Mouse (Mus musculus): ENCODE results near the gene Acot4. TPM values are rescaled to one million over a fixed set of nuclear protein-coding genes. Genes with fewer than 3 reads are reported as not detected.
"Not testable (repeated sequence)": the region's sequence is repeated elsewhere in the genome, so short reads cannot be mapped to it uniquely, and the experiment has no call there.

The Acot4 gene
- polyA plus RNA-seq, 1 experiment from 2014 or later: 0.33 TPM

DNA sequence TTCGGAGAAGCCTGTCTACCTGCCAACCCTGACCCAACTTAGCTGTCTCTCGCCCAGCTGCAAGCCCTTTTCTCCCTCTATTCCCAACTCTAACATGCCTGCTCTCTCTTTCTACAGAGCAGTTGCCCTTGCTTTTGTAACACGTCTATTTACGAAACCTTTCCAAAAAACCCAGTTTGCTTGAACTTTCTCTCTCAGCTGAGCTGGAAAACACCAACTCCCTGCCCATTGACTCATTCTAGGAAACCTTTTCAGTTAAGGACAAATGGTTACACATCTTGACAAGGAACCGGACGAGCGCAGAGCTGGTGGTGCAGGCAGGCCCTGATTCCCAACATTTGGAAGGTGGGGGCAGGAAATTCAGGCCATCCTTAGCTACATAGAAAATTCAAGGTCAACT is 14.4 kb downstream of the Acot4 start:
- in situ Hi-C loops (cut with MboI; ENCODE audit: low pct_unique_long_range_greater_than_20kb): no loop called here
- ChIA-PET POLR2A (interaction anchor here (1.1 kb wide), 1 partner anchor 29 kb away, joined by 3 read pairs; no protein-coding TSS in a partner anchor), CTCF (interaction anchor here (1.1 to 1.2 kb wide), 2 partner anchors 8 to 65 kb away, joined by 3 to 4 read pairs; partner anchors contain the start of gene Acot2)
- no peak for ATAC-seq
- no peak for TF ChIP-seq CTCF (IDR thresholded peaks at IDR 0.05)
- no peak for DNase-seq (ENCODE audit: low read depth, low spot score)
- H3K27me3 ChIP-seq: no peaks in the 10 kb centered on the region

DNA sequence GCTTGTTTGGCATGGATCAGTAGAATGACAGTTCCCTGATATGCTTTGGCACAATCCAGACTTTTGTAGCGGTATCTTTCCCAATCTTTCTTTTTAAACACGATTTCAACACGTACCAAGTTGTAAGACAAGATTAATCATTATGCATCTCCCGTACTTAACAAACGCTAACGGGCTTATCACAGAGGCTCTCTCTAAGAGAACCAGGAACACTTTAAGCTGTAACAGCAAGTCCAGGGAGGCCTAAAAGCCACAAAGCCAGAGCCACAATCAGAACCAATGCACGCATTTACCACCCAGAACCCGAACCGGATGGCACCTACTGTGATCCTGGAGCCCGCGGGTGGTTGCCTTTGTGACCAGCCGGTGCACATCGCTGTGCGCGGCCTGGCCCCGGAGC is 15.0 kb downstream of the Acot4 start:
- TF ChIP-seq CTCF (IDR thresholded peaks at IDR 0.05): no peak
- ChIA-PET POLR2A (no interaction called here), CTCF (no interaction called here)
- DNase-seq (ENCODE audit: low read depth, low spot score): no peak
- in situ Hi-C loops (cut with MboI; ENCODE audit: low pct_unique_long_range_greater_than_20kb): no loop called here
- ATAC-seq: no peak
- no peaks in the 10 kb centered on the region for H3K27me3 ChIP-seq

DNA sequence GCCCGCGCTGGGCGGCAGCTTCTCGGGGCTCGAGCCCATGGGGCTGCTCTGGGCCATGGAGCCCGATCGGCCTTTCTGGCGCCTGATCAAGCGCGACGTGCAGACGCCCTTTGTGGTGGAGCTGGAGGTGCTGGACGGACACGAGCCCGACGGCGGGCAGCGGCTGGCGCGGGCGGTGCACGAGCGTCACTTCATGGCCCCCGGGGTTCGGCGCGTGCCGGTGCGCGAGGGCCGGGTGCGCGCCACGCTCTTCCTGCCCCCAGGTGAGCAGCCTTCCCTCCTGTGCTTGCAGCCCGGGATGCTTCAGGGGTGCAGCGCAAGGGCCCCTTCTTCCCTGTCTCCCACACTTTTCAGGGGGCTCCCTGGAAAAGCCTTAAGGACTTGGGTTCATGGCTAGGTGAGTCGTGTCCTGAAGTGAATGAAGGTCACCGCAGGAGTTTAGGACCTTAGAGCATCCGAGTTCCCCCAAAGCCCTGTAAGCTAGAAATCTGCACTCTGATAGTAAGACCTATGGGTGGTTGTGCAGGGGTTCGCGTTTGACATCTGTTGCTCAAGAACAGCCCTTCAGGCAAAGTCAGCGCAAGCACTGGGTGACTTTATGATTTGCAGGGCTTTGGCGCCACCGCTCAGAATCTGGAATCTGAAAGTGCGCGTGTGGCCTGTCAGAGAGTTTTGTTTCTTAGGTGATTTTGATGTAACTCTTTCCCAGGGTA is 15.7 kb downstream of the Acot4 start:
- no peak for ATAC-seq
- CTCF ChIA-PET: no interaction called here
- in situ Hi-C loops (cut with MboI; ENCODE audit: low pct_unique_long_range_greater_than_20kb): no loop called here

DNA sequence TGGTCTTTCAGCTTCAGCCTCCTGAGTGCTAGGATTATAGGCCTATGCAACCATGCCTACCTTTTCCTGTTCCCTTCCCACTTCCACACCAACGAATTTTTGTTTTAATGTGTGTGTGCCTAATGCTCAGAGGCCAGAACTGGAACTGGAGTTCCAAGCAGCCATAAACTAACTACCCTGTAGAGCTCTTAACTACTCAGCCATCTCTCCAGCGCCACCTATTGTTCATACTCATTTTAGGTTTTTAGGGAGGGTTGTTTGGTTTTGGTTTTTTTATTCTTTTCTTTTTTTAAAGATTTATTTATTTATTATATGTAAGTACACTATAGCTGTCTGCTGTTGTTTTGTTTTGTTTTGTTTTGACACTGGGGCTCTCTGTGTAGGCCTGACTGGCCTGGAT is 22.8 kb downstream of the Acot4 start:
- in situ Hi-C loops (cut with MboI; ENCODE audit: low pct_unique_long_range_greater_than_20kb): no loop called here
- no peaks in the 10 kb centered on the region for H3K27me3 ChIP-seq
- CTCF ChIA-PET: interaction anchor here (0.7 to 1.5 kb wide), 5 partner anchors 9 to 185 kb away, joined by 3 to 8 read pairs (median 4); partner anchors contain the start of gene Acot3
- no peak for DNase-seq (ENCODE audit: low read depth, low spot score)
- POLR2A ChIA-PET: no interaction called here
- no peak for ATAC-seq
- TF ChIP-seq CTCF (IDR thresholded peaks at IDR 0.05): peak; percentile 65

More for the DNA sequence above, 15.7 kb downstream of the Acot4 start:
- no peaks in the 10 kb centered on the region for H3K27me3 ChIP-seq
- POLR2A ChIA-PET: no interaction called here
- no peak for DNase-seq (ENCODE audit: low read depth, low spot score)
- no peak for TF ChIP-seq CTCF (IDR thresholded peaks at IDR 0.05)

DNA sequence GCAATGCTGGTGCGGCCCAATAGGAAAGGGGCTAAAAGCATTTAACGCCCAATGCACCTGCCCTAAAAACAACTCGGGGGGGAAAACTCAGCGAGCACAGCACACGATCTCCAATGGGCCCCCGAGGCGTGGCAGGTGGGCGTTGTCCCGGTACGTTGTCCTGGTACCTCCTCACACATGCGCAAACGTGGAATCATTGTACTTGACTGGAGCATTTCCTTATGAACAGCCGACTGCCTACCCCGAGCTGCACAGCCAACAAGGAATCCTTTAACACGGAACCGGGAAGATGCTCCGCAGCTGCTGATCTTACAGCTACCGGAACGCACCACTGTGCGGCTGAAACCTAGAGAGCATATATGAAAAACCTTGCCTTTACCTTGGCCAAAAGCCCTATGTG is 24.2 kb downstream of the Acot4 start:
- ATAC-seq (no peak), DNase-seq (ENCODE audit: low read depth, low spot score) (no peak)
- in situ Hi-C loops (cut with MboI; ENCODE audit: low pct_unique_long_range_greater_than_20kb): no loop called here
- ChIA-PET CTCF (interaction anchor here (1.3 to 1.7 kb wide), 2 partner anchors 62 to 90 kb away, joined by 3 to 8 read pairs; no protein-coding TSS in a partner anchor), POLR2A (no interaction called here)
- no peaks in the 10 kb centered on the region for H3K27me3 ChIP-seq
- TF ChIP-seq CTCF (IDR thresholded peaks at IDR 0.05): no peak

DNA sequence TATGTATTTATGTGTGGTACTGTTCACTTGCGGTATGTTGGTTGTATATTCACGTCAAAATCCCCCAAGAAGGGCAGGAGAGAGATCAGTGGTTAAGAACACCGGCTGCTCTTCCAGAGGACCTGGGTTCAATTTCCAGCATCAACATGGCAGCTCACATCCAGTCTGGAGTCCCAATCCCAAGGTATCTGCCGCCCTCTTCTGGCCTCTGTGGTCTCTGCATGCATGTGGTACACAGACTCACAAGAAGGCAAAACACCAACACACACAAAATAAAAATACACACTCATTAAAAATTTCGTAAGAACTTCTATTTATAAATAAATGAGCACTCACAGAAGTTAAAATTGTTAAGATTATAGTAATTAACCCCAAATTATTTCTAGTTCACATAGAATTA is 25.0 kb downstream of the Acot4 start:
- ChIA-PET CTCF (interaction anchor here (1.3 to 1.7 kb wide), 2 partner anchors 63 to 91 kb away, joined by 3 to 8 read pairs; no protein-coding TSS in a partner anchor), POLR2A (no interaction called here)

DNA sequence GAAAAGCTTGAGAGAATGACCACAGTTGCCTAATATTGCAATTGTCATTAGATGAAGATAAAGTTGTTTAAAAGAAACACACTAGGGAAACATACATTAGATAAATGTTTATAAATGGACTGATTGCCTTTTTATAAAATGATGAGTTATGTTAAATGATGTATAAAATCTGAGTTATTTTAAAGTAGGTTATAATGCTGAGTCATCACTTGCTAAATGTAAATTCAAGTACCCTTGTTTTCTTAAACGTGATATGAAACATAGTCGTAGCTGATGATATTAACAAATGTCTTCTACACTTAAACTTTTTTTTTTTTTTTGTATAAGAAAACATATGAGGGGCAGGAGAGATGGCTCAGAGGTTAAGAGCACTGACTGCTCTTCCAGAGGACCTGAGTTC is 25.7 kb downstream of the Acot4 start:
- no peak for TF ChIP-seq CTCF (IDR thresholded peaks at IDR 0.05)
- no peak for ATAC-seq
- no peak for DNase-seq (ENCODE audit: low read depth, low spot score)
- POLR2A ChIA-PET: no interaction called here
- CTCF ChIA-PET: interaction anchor here (1.7 kb wide), 1 partner anchor 92 kb away, joined by 8 read pairs; no protein-coding TSS in a partner anchor
- in situ Hi-C loops (cut with MboI; ENCODE audit: low pct_unique_long_range_greater_than_20kb): no loop called here
- H3K27me3 ChIP-seq: no peaks in the 10 kb centered on the region

More for the DNA sequence above, 25.0 kb downstream of the Acot4 start:
- no peaks in the 10 kb centered on the region for H3K27me3 ChIP-seq
- in situ Hi-C loops (cut with MboI; ENCODE audit: low pct_unique_long_range_greater_than_20kb): no loop called here
- peak; percentile 69 for TF ChIP-seq CTCF (IDR thresholded peaks at IDR 0.05)
- DNase-seq (ENCODE audit: low read depth, low spot score): no peak
- no peak for ATAC-seq

DNA sequence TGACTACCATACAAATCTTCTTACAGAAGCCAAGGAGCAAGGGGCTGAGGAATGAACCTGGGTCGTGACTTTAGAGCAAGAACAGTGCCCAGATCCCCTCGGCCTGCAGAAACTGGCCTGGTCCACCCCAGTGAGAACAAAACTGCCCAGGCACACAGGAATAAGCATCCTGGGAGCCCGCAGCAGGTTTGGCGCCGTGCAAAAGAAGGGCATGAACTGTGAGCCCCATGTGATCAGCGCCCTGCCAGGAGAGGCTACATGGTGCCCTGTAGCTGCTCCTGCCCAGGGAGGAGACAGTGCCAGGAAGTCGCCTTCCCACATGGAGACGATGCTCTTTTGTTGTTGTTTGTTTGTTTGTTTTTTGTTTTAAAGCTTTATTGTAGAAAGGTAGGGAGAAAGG is 26.4 kb downstream of the Acot4 start:
- DNase-seq (ENCODE audit: low read depth, low spot score) (no peak), ATAC-seq (no peak)
- no peak for TF ChIP-seq CTCF (IDR thresholded peaks at IDR 0.05)
- H3K27me3 ChIP-seq: no peaks in the 10 kb centered on the region
- ChIA-PET POLR2A (interaction anchor here (0.7 kb wide), 1 partner anchor 19 kb away, joined by 3 read pairs; no protein-coding TSS in a partner anchor), CTCF (no interaction called here)
- in situ Hi-C loops (cut with MboI; ENCODE audit: low pct_unique_long_range_greater_than_20kb): no loop called here

DNA sequence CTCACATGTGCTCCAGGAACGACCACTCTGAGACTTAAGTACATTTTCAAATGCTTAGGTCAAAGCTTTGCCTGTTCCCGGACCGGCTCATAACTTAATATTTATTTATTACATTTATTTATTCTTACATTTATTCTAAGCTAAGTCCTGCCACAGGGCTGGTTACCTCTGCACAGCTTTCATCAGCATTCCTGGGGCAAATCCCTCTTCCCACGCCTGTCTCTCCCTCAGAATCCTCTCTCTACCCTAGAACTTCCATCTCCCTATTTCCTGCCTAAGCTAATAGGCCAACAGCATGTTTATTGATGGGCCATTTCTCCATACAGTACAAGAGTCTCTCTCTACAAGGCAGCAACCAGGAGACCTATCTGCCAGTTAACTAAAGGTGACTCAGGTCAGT is 29.6 kb downstream of the Acot4 start:
- CTCF ChIA-PET: interaction anchor here (1.2 kb wide), 1 partner anchor 11 kb away, joined by 3 read pairs; no protein-coding TSS in a partner anchor
- no peak for ATAC-seq
- DNase-seq (ENCODE audit: low read depth, low spot score): no peak
- POLR2A ChIA-PET: no interaction called here
- no peak for TF ChIP-seq CTCF (IDR thresholded peaks at IDR 0.05)
- peaks cover 1% of the 10 kb centered on the region for H3K27me3 ChIP-seq
- in situ Hi-C loops (cut with MboI; ENCODE audit: low pct_unique_long_range_greater_than_20kb): no loop called here

DNA sequence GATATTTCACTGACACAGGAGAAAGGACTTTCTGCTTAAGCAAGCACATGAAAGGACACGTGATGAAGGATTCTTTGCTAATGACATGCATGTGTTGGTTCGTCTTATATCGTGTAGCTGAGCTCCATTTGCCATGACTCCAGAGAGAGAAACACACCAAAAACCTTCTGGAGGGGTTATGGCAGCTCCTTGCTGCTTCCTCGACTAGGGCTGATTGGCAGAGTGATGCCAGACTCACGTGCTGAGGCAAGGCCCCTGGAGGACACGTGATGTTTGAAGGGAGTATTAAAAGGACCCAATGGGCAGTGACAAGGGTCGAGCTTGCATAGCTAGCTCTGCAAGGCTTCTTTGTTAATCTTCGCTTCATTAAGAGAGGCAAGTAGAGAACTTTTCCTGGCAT is 30.1 kb downstream of the Acot4 start:
- POLR2A ChIA-PET: no interaction called here
- in situ Hi-C loops (cut with MboI; ENCODE audit: low pct_unique_long_range_greater_than_20kb): no loop called here
- no peak for TF ChIP-seq CTCF (IDR thresholded peaks at IDR 0.05)

DNA sequence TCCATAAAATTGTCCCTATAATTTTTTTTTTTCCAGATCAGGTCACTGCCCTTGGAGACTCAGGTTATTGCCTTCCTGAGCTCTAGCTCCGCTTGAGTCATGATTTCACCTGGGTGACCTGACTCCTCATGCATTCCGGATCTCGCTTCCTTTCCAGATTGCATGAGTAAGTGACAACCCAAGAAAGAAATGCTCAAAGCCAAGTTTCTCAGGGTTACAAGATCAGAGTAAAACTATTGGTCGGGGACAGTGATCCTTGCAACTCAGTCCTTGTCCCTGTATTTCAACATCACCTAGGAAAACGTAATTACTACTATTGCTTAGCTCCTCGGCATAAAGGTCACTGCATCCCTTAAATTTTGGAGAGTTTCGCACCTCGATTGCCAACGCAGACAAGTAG is 30.8 kb downstream of the Acot4 start, which contains the start of gene Acot5:
Acot5 (plus strand) TSS at position 340 of the 400 bp plus-strand sequence.
- peaks cover 7% of the 10 kb centered on the region for H3K27me3 ChIP-seq
- TF ChIP-seq CTCF (IDR thresholded peaks at IDR 0.05): no peak
- DNase-seq (ENCODE audit: low read depth, low spot score): no peak

More for the DNA sequence above, 30.1 kb downstream of the Acot4 start:
- CTCF ChIA-PET: no interaction called here
- H3K27me3 ChIP-seq: peaks cover 6% of the 10 kb centered on the region
- DNase-seq (ENCODE audit: low read depth, low spot score) (no peak), ATAC-seq (no peak)

DNA sequence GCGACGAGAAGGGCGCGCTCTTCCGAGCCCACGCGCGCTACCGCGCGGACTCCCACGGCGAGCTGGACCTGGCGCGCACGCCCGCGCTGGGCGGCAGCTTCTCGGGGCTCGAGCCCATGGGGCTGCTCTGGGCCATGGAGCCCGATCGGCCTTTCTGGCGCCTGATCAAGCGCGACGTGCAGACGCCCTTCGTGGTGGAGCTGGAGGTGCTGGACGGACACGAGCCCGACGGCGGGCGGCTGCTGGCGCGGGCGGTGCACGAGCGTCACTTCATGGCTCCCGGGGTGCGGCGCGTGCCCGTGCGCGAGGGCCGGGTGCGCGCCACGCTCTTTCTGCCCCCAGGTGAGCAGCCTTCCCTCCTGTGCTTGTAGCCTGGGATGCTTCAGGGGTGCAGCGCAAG is 31.4 kb downstream of the Acot4 start:
- DNase-seq (ENCODE audit: low read depth, low spot score); ATAC-seq; POLR2A ChIA-PET; in situ Hi-C loops (cut with MboI; ENCODE audit: low pct_unique_long_range_greater_than_20kb); CTCF ChIA-PET: not testable (repeated sequence)
- peaks cover 10% of the 10 kb centered on the region for H3K27me3 ChIP-seq

More for the DNA sequence above, 30.8 kb downstream of the Acot4 start, which contains the start of gene Acot5:
- CTCF ChIA-PET: no interaction called here
- POLR2A ChIA-PET: no interaction called here
- no peak for ATAC-seq
- in situ Hi-C loops (cut with MboI; ENCODE audit: low pct_unique_long_range_greater_than_20kb): no loop called here

Measured in Patski (cell line).